Mouse (Mus musculus) cerebellum, adult (tissue): ENCODE data around the gene Isl1.

Experiments used
- ATAC-seq: cut with Nextera tagmentation; 2 replicates; pipeline ENCODE4 v1.9.2; 2017; ENCODE audit warnings: mild to moderate bottlenecking, moderate library complexity, mixed read lengths; ENCODE audit not compliant: insufficient number of reproducible peaks, low FRiP score, low TSS enrichment

Isl1 gene

DNA sequence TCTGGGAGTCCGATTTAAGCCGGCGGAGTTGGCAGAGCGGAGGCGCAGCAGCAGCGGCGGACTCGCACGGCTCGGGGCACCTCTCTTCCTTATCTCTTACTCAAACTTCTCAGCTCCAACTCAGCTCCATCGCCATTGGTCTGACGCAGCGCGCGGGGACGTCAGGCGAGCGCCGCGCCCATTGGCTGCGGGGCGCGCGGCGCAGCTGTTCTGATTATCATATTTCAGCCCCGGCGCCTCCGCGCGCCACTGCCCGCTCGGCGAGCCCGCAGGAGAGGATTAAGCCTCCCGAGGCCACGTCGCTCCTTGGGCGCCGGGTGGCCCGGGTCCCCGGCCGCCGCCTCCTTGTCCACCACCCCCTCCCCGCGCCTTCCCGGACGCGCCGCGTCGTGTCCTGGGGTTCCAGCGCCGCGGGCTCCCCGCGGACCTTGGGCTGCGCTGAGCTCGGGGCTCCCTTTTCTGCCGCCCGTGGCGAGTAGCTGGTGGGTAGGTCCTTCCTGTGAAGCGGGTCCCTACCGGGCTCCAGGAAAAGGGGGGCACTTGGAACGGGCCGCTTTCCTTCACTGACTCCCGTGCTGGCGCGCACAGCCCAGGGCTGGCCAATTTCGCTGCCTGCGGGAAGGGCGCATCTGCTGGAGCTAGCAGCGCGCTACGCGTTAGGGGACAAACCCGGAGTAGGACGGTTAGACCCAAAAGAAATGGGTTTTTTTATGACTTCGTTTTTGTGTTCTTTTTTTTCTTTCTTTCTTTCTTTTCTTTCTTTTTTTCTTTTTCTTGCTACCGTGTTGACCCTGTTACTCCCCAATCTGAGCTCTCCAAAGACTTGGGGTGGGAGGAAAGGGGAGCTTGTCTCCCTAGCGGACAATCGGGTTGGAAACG is at the start of gene Isl1:
TSS of gene Isl1 (minus strand) at position 106 of the 879 bp plus-strand sequence.
- no peak for ATAC-seq

DNA sequence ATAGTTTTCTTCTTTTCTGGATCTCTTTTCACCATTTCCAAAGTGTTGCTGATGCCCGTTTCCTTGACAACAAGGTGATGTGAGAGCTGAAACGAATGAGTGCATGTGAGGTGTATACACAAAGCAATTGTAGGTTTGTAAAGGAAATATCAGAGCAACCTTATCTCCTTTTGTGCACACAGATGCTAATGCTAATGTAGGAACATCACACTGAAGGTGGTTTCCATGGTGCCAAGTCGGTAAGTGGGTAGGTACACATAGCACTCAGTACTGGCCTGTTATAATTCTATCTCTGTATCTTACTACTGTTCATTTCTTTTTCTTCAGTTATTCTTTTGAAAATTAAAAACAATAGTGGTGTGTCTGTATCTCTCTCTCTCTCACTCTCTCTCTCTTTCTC is 26.3 kb upstream of the Isl1 start:
- ATAC-seq: no peak

DNA sequence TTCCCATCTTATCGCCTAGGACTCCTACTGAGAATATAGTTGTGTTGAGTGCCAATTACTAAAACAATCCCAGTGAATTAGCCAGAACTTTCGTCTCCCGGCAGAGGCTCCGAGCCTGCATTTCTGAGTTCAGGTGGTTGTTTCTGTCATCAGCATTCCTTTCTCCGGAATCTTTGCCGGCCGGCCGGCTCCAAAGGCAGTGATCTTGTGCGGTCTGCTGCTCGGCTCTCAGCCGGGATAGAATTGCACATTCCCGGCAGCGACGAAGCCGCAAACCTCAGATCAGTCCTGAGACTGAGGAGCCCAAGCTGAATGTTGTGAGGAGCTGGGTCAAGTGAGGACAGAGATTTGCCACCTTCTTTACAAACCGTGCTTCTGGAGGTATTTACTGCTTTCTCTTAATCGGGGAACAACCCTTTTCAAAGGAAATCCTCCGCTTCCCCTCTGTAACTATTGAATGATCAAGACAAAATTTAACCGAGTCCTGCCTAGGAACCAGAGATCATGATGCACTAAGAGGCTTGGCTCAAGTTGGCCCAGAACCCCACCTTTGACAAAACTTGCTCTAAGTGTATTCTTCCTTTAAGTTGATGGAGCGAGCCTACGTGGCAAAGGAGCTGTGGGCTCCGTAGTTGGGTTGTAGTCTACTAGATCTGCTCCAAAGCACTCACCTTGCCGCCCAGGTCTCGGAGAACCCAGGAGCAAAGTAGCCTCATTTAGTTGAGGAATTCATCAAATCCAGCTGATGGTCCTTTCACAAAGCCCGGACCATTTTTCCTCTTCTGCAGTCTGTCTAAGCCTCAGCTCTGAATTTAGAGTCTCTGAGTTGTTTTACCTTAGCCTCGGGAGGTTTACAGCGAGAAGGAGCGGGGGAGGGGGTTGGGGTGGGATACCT is 4.4 kb upstream of the Isl1 start:
- no peak for ATAC-seq

DNA sequence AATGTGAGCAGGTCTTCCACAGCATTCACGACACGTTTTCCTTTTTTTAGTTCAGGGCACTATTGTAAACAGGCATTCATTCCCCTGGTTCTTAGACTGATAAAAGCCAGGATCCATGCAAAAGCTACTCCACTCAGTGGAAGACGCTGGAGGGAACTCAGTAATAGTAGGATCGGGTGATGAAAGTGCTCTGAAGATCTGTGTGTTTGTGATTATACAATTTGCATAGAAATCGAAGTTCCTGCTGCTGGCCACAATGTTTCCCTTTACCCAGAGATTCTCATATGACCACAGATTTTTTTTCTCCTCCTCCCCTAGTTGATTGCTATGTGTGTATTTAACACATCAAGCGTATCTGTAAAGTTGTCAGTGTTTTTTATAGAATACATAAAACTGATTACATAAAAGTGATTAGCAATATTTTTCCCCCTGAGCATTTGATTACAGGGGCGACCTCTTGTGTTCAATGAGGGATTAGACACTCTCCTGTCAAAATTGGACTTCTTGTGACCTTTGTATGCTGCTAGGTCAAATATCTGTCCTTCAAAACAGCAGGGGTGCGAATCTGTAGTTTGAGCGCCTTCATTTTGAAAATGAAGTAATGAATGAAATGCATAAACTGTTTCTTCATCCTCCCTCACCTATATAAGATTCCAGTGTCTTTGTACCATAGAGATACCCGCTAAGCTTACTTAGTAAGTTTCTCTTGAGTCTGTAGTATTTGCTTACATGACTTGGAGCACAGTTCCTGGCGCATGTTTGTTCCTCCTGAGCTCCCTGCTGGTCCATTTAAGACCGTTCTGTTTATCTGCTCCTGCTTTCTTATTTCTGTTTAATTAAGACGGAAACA is 2.6 kb upstream of the Isl1 start:
- no peak for ATAC-seq

DNA sequence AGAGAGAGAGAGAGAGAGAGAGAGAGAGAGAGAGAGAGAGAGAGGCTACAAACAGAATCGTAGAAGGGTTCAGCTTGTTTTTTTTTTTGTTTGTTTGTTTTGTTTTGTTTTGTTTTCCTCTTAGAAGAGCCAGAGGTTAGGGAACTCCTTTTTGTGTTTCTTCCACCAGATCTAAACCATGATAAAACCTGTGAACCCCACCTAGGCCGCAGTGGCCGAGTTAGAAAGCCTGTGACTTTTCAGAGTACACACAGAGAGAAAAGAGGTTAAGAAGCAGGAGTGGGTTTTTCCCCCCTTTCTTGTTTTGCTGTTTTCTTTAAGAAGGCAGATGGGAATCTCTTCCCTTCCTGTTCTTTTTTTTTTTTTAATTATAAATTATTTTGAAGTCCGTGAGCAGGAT is 1.5 kb upstream of the Isl1 start:
- ATAC-seq: no peak

DNA sequence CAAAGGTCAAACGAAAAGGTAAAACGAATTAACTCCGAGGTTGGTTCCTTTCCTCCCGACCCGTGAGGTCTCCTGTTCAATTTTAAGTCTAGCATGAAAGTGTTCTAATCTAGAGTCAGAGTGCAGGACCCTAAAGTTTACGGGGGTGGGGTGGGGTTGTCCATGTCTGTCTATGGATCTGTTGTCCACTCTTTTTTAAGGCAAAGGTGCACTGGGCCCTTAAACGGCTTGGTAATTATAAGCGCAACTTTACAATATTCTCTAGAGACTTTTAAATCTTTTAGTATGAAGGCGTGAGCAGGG is 925 bp upstream of the Isl1 start:
- ATAC-seq: no peak

DNA sequence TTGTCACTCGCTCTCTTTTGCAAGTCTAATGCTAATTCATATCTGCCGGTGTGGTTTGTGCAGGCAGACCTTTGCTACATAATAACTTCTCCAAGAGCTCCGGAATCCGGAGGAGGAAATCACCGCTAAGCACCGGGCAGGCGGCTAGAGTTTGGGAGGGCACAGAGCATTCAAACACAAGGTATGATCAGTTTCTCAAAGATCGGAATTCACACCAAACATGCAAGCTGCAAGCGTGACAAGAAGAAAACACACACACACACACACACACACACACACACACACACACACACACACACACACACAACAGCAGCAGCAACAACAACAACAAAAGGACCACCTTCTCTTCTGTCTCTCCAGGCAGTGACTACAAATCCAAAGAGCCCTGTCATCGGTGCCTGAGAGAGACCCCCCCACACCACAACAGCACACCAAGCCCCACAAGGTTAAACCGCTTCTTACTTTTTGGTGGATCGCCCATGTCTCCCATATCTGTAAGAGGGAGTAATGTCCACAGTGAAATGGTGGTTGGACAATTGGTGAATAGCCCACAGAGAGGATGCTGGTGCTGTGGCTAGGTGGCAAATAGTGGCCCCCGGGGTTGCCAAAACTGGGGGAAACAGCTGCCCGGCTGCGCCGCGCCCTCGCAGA is 431 bp downstream of the Isl1 start:
- no peak for ATAC-seq

DNA sequence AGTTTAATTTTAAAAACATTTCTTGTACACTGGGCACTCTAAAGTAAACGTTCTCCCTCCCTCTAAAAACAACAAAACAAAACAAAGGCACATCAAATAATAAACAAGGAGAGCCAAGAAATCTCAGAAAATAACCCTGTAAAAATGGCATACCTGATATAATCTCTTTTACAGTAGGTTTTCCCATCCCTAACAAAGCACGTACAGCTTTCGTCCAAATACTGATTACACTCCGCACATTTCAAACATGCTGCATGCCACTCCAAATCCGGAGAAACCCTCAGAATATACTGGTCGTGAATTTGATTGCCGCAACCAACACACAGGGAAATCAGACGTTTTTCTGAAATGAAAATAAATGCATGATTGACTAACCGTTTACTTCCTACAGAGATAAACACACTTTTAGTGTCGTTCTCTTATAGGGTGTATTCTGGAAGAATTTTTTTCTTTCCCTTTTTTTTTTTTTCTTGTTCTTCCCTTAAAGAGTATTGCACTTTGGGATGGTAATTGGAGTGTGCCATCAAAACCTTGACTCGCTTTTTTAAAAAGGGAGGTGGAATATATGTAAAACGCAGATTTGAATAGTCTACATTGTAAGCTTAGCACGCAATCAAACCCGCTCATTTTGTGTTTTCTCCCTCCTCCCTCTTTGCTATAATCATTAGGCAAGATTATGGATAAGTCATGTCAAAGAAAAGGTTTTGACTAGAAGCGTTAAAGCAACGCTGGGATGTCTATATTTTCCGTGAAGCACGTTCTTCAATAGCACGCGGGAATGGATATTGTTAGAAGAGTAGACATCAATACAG is 1.2 kb downstream of the Isl1 start:
- no peak for ATAC-seq

DNA sequence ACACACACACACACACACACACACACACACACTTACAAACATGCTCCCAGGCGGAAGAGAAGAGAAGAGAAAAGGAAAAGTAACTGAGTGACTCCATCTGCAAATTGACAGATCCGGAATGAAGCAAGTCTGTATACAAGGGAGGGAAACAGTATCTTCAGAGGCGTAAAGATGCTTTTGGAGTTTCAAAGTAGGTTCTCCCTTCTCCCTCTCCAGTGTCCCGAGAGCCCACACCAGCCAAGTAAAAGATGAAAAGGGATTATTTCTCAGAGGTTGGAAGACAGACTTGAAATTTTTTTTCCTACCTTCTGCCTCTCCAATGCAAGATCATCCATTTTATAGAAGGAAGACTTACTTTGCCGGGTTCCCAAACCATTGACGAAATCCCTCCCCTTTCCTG is 2.9 kb downstream of the Isl1 start:
- ATAC-seq: no peak

DNA sequence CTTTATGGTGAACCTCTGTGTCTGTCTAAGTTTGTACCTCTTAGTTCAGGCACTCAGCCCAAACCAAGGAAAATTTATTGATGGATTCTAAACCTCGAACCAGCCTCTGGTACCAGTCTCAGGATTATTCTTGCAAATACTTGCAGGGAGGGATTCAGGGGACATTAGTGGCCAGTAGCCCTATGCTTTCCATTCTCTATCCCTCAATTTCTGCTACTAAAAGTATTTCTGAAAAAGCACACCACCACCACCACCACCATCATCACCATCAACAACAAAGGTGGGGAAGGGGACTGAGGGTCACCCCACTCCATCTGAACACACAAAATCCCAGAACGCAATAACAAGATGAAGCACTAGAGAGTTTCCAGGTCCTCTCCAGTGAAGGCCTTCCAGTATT is 3.8 kb downstream of the Isl1 start:
- ATAC-seq: no peak

DNA sequence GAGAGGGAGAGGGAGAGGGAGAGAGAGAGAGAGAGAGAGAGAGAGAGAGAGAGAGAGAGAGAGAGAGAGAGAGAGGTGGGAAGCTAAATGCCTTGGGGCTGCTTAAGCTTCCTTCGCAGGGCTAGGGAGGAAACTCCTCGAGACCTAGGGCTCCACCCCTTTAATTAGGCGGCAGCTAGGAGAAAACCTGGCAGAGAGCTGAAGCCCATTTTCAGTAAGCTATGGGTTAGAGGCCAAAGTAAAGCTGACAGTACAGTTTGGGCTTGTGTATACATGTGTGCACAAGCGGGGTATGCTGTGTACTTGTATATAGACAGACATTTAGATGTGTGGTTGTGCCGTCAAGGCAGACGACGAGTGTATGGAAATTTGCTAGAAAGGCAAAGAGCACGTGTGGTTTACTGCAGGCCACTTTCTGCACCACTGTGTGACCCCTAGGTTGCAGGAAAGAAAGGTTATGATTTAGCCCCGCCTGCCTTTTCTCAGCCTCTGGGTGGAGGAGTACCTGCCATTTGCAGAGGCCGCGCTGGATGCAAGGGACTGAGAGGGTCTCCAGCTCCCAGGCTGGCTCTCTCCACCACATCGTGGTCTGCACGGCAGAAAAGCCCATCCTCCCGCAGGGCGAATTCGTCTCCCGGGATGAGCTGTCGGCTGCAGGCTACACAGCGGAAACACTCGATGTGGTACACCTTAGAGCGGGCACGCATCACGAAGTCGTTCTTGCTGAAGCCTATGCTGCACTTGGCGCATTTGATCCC is 4.6 kb downstream of the Isl1 start:
- no peak for ATAC-seq

DNA sequence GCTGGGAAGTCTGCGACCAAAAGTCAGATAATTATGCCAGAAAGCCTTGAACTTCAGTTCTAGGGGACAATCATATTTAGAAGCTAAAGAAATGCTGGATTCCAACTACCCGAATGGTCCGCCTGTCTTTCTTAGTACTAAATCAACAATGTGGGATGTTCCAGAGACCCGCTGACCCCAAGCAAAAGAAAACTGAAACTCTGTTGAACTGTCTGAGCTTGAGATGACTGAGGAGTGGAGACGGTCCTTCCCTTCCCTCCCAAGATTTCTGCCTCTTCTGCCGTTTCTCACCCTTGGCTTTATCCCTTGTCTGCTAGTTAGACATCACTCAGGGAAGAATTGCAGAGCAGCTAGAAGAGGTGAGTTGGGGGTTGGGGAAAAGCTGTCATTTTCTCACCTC is 5.7 kb downstream of the Isl1 start:
- ATAC-seq: no peak

DNA sequence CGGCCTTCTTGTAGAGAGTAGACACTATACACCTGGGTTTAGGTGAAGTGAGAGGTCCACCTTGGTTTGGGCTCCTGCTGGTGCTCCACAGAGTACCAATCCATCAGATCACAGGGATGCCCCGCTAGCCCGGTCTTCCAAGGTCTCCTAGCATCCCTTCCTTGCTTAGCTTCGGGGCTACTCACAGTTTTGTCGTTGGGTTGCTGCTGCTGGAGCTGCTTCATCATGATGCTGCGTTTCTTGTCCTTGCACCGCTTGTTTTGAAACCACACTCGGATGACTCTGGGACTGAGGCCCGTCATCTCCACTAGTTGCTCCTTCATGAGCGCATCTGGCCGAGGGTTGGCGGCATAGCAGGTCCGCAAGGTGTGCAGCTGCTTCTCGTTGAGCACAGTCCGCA is 6.6 kb downstream of the Isl1 start:
- no peak for ATAC-seq

DNA sequence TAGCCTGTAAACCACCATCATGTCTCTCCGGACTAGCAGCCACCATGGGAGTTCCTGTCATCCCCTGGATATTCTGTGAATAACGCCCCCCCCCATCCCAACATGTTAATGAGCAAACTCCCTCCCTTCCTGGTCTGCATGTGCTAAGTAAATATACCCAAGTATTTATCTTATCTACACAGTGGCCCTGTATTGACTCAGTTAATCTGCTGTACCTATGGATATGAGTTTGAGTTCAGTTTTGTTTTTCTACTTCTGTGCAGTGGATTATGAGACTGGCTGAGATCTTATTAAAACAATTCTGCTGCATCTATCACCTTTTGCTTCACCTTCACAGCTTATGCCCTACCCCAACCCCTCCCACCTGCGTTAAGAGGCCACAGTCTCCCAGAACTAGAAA is 7.8 kb downstream of the Isl1 start:
- ATAC-seq: no peak

DNA sequence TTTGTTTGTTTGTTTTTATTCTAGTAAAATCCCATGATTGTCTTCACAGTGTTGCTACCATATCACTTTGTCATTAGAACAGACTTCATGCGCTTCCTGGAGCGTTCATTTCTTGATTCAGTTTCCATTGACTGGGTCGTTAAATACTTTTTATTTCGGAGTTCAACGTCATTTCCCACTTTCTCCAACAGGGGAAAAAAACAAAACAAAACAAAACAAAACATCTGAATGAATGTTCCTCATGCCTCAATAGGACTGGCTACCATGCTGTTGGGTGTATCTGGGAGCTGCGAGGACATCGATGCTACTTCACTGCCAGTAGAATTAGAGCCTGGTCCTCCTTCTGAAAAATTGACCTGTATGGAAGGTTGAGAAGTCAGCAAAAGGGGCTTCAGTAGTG is 10.2 kb downstream of the Isl1 start:
- ATAC-seq: no peak

DNA sequence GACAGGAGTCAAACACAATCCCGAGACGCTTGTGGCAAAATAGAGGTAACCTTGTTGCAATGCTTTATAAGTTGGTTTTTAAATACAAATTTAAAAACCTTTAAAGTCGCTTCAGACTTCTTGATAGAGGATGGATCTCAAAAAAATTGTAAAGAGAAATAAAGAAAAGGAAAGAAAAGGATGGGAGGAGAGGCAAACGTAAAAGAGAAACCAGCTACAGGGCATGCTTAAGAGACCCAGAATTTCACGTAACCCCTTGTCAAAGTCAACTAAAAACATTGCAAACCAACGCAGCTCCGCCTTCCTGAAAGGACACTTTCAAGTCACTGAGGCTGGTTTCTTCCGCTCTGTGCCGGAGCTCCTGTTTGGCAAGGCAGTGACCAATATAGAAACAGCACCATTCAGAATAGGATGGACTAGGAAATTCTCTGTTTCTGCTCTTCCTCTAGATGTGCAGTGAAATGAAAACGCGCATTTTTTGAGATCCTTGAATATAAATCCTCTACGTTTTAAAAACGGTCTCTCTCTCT is 10.8 kb downstream of the Isl1 start:
- no peak for ATAC-seq

DNA sequence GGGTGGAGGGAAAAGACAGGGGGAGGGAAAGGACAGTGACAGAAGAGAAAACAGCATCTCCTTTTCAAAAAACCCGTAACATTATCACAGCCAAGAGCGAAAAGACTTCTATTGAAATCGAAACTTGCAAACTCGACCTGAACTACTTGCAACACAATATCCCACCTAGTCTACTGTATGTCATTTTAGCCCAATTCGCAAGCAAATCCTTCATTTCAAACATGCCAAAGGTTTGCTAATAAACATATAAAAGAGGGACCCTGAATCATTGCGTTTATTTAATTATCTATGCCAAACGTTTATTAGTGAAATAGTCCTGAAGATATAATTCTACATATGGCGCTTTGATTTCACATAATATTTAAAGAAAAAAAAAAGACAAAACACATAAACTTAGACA is 11.5 kb downstream of the Isl1 start:
- no peak for ATAC-seq

DNA sequence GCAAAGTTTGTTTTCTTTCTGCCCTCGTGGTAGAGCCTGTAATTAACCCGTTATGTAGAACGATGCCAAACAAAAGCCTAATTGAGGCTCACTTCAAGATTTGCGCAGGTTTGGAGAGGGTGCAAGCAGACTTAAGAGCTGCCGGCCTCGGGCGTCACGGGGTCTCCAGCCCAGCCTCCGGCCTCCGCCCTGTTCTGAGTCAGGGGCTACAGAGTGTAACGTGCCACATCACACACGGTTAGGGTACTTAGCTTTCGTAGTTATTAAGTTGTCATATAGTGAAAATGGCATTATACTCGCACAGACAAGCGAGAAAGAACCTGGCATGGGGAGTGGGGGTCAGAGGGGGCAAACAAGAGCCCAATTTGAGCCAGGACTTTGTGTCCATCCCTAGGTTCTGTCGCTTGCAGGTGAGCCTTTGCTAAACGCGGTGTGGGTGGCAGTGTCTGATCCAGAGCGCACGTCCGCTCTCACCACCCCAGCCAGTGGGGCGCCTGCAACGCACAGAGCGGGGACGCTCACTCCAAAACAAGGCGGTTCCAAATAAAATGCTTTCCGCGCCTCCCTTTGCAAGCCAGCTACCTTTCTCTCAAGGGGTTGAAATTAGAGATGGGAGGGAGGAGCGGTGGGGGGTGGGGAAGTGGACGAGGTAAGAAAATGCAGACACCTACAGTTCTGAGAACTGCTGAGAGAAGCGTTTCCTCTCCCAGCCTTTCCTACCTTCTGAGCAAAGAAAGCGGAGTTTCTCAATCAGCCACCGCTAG is 12.3 kb downstream of the Isl1 start:
- no peak for ATAC-seq
